Comparison of ENCODE assay signal across 28 mouse cellular contexts in genomic region chr12:56299610-56300009, GRCm38 (mm10). TPM values are rescaled to one million over a fixed set of nuclear protein-coding genes. Genes with fewer than 3 reads are reported as not detected.
DNase-seq lines count a peak whose midpoint lies in the region; ATAC-seq and TF ChIP-seq lines count a peak whose summit lies in the region.
"Had no signal": no experiment of that assay in that cellular context is flagged by ENCODE, and none has a peak within 500 bp of the region (broad histone marks: within the 10 kb centered on the region; RNA-seq: fewer than 3 reads in every experiment).

No protein-coding gene starts in this region.

- no peak overlapping the region for H3K27ac ChIP-seq in kidney, postnatal 0 days
- H3K27ac ChIP-seq in kidney, embryonic 14.5 days (ENCODE audit: low read depth, low read length) = no peak overlapping the region
- H3K27ac ChIP-seq in lung, embryonic 16.5 days (ENCODE audit: low read length) = peak overlapping the region; percentile 79
- no peak overlapping the region for H3K27ac ChIP-seq in left cerebral cortex, adult 2 months
- H3K27ac ChIP-seq: embryonic facial prominence, embryonic 10.5 days; embryonic facial prominence, embryonic 13.5 days; forebrain, embryonic 10.5 days; forebrain, embryonic 13.5 days; gastrocnemius, adult 2 months; hindbrain, embryonic 12.5 days; hindbrain, embryonic 15.5 days had no signal

- CTCF ChIA-PET in Patski (lab: Charles Lee) = interaction anchor here (0.6 kb wide), 1 partner anchor 12 kb away, joined by 3 read pairs; no protein-coding TSS in a partner anchor

- in situ Hi-C loops in Patski (cut with MboI; ENCODE audit: low pct_unique_long_range_greater_than_20kb) = no loop called here

- H3K4me3 ChIP-seq in kidney, postnatal 0 days (replicated peaks; ENCODE audit: low read depth, low read length) = no peak overlapping the region
- H3K4me3 ChIP-seq in kidney, embryonic 14.5 days (ENCODE audit: low read length) = no peak overlapping the region
- no peak overlapping the region for H3K4me3 ChIP-seq in lung, embryonic 16.5 days (ENCODE audit: low read length)
- no peak overlapping the region for H3K4me3 ChIP-seq in left cerebral cortex, adult 2 months
- H3K4me3 ChIP-seq: embryonic facial prominence, embryonic 10.5 days; embryonic facial prominence, embryonic 13.5 days; forebrain, embryonic 10.5 days; forebrain, embryonic 13.5 days; gastrocnemius, adult 2 months; hindbrain, embryonic 12.5 days; hindbrain, embryonic 15.5 days had no signal

- H3K9ac ChIP-seq in kidney, postnatal 0 days (ENCODE audit: low read depth, low read length) = no peak overlapping the region
- no peak overlapping the region for H3K9ac ChIP-seq in kidney, embryonic 14.5 days (ENCODE audit: low read depth, low read length)
- H3K9ac ChIP-seq in lung, embryonic 16.5 days (ENCODE audit: low read length) = no peak overlapping the region
- H3K9ac ChIP-seq: embryonic facial prominence, embryonic 13.5 days; forebrain, embryonic 13.5 days; hindbrain, embryonic 12.5 days; hindbrain, embryonic 15.5 days had no signal

- 0 out of 2 replicates have a peak, but pooled peaks cover 4% of the 10 kb centered on the region for H3K4me1 ChIP-seq in kidney, postnatal 0 days (replicated peaks; ENCODE audit: insufficient read depth, low read length)
- H3K4me1 ChIP-seq in kidney, embryonic 14.5 days (ENCODE audit: control insufficient read depth, insufficient read depth, low read length) = 0 out of 2 replicates have a peak, but pooled peaks cover 3% of the 10 kb centered on the region
- H3K4me1 ChIP-seq in lung, embryonic 16.5 days (replicated peaks; ENCODE audit: control insufficient read depth, insufficient read depth, low read length) = peaks cover 25% of the 10 kb centered on the region

- H3K9me3 ChIP-seq in kidney, postnatal 0 days (replicated peaks; ENCODE audit: low read length) = no peaks in the 10 kb centered on the region
- no peaks in the 10 kb centered on the region for H3K9me3 ChIP-seq in kidney, embryonic 14.5 days (ENCODE audit: control insufficient read depth, low read length)
- no peaks in the 10 kb centered on the region for H3K9me3 ChIP-seq in lung, embryonic 16.5 days (ENCODE audit: control insufficient read depth, low read length)
- H3K9me3 ChIP-seq: embryonic facial prominence, embryonic 10.5 days; embryonic facial prominence, embryonic 13.5 days; forebrain, embryonic 10.5 days; forebrain, embryonic 13.5 days; hindbrain, embryonic 12.5 days; hindbrain, embryonic 15.5 days had no signal

- no peak for TF ChIP-seq CTCF in kidney, postnatal 0 days (IDR thresholded peaks at IDR 0.05; ENCODE audit: low read depth)
- no peak for TF ChIP-seq CTCF in Patski (IDR thresholded peaks at IDR 0.05)
- no peak for TF ChIP-seq CTCF in left cerebral cortex, adult 2 months (IDR thresholded peaks at IDR 0.05)

- peak; percentile 6 for DNase-seq in kidney, postnatal 0 days (ENCODE audit: low spot score)
- DNase-seq in lung, postnatal 25 days (ENCODE audit: low spot score) = no peak
- DNase-seq in Patski (ENCODE audit: low read depth, low spot score) = no peak
- peak; percentile 18 for DNase-seq in yolk sac, embryonic 10.5 days (ENCODE audit: low spot score)
- DNase-seq in left cerebral cortex, adult 2 months (ENCODE audit: extremely low spot score in 1 of 2, low spot score in 2 of 2) = no peak
- DNase-seq: adrenal gland, adult 8-10 months; adrenal gland, postnatal 25 days; B cell, adult 2 months; cerebellum, adult 11-12 months; cerebellum, adult 8-10 months; cerebellum, postnatal 10 days; cerebellum, postnatal 36 days; embryo, embryonic 11 days; gastrocnemius, adult 2 months; gastrocnemius, postnatal 14 days; heart, adult 11 months had no signal

- no peak for ATAC-seq in kidney, postnatal 0 days (replicated peaks; ENCODE audit: low FRiP score, low read depth)
- no peak for ATAC-seq in kidney, embryonic 14.5 days (ENCODE audit: low FRiP score, low TSS enrichment)
- ATAC-seq in lung, embryonic 16.5 days (ENCODE audit: low read depth) = no peak
- ATAC-seq in Patski = peak; percentile 63
- ATAC-seq: activated CD4-positive, CD25-positive, alpha-beta regulatory T cell, adult 4 months; forebrain, embryonic 13.5 days; forebrain, embryonic 16.5 days had no signal

- no peak overlapping the region for H3K4me2 ChIP-seq in kidney, postnatal 0 days (ENCODE audit: low read length)
- H3K4me2 ChIP-seq in kidney, embryonic 14.5 days (replicated peaks; ENCODE audit: low read depth, low read length) = no peak overlapping the region
- no peak overlapping the region for H3K4me2 ChIP-seq in lung, embryonic 16.5 days (ENCODE audit: low read depth, low read length)
- H3K4me2 ChIP-seq: embryonic facial prominence, embryonic 13.5 days; forebrain, embryonic 13.5 days; heart, embryonic 11.5 days; hindbrain, embryonic 12.5 days; hindbrain, embryonic 15.5 days had no signal

- intact Hi-C loops in left cerebral cortex, adult 2 months (cut with DNase I) = no loop called here

- POLR2A ChIA-PET in Patski (lab: Charles Lee) = no interaction called here

- H3K27me3 ChIP-seq in kidney, postnatal 0 days (ENCODE audit: insufficient read depth, low read length) = no peaks in the 10 kb centered on the region
- peaks cover 4% of the 10 kb centered on the region; the same call in 1 of the 2 replicates for H3K27me3 ChIP-seq in kidney, embryonic 14.5 days (ENCODE audit: control insufficient read depth, insufficient read depth, low read length)
- no peaks in the 10 kb centered on the region for H3K27me3 ChIP-seq in lung, embryonic 16.5 days (ENCODE audit: control insufficient read depth, insufficient read depth, low read depth, low read length)
- H3K27me3 ChIP-seq in Patski = no peaks in the 10 kb centered on the region
- H3K27me3 ChIP-seq: CH12.LX had no signal

- 56% methylated on average over 3 of the region's 3 CpGs for WGBS in kidney, postnatal 0 days
- WGBS in kidney, embryonic 14.5 days = 74% methylated on average over 3 of the region's 3 CpGs
- 35% methylated on average over 3 of the region's 3 CpGs for WGBS in lung, embryonic 16.5 days

- H3K36me3 ChIP-seq in kidney, postnatal 0 days (ENCODE audit: insufficient read depth, low read length) = no peaks in the 10 kb centered on the region
- no peaks in the 10 kb centered on the region for H3K36me3 ChIP-seq in kidney, embryonic 14.5 days (ENCODE audit: control insufficient read depth, insufficient read depth, low read length)
- H3K36me3 ChIP-seq in lung, embryonic 16.5 days (ENCODE audit: control insufficient read depth, insufficient read depth, low read length) = no peaks in the 10 kb centered on the region
- H3K36me3 ChIP-seq: embryonic facial prominence, embryonic 10.5 days; embryonic facial prominence, embryonic 13.5 days; forebrain, embryonic 10.5 days; hindbrain, embryonic 12.5 days; hindbrain, embryonic 15.5 days had no signal

RNA-seq across cellular contexts. Expression of gene Mbip, which starts 46.1 kb away (rescaled TPM):
- 35.3 and 38.2 TPM in 2 replicates for polyA plus RNA-seq in kidney, postnatal 0 days (2015; fragmentation: Nextera tagmentation; extraction: Ambion mirVana)
- 37.4 and 52.6 TPM in 2 replicates for polyA plus RNA-seq in kidney, embryonic 14.5 days (2014; fragmentation: Nextera tagmentation; extraction: Ambion mirVana)
- polyA plus RNA-seq in lung, embryonic 16.5 days (2015; fragmentation: Nextera tagmentation; extraction: Ambion mirVana) = 211 and 218 TPM in 2 replicates
- 37.0 TPM for polyA plus RNA-seq in Patski (2021)
- total RNA-seq in left cerebral cortex, adult 2 months (2021) = 10 to 100 TPM; 23.7 to 26.8 TPM

Comparison
In these comparisons a context has a peak if more than half of its experiments do, and no peak if none do; other contexts are left out.
1. DNase-seq: peak in kidney, postnatal 0 days (single experiment) and yolk sac, embryonic 10.5 days (single experiment); none in lung, postnatal 25 days (single experiment), Patski (single experiment) and left cerebral cortex, adult 2 months (0 of 2).